Mouse (Mus musculus): ENCODE results near the gene Chsy1.

- TF ChIP-seq CTCF (IDR thresholded peaks at IDR 0.05; ENCODE audit: borderline replicate concordance, insufficient read depth, low read depth, low read length) (no peak), POLR2A (IDR thresholded peaks at IDR 0.05; ENCODE audit: borderline replicate concordance, insufficient read depth, low read length) (no peak)
Observed at GRCm38 (mm10) chr7:66212887-66213286, 103.6 kb downstream of the Chsy1 start.
